Mouse (Mus musculus) E14TG2a.4 (cell line): ENCODE data around the gene Rundc1.

Experiments used
- CTCF ChIP-seq: conservative IDR thresholded peaks from 2 replicates; pipeline ENCODE4 v1.5.1; 2014; ENCODE audit warnings: low read length
- NANOG ChIP-seq: IDR thresholded peaks from 2 replicates; pipeline ENCODE4 v1.6.1; 2014; ENCODE audit warnings: borderline replicate concordance, low read length, mixed read lengths

DNA sequence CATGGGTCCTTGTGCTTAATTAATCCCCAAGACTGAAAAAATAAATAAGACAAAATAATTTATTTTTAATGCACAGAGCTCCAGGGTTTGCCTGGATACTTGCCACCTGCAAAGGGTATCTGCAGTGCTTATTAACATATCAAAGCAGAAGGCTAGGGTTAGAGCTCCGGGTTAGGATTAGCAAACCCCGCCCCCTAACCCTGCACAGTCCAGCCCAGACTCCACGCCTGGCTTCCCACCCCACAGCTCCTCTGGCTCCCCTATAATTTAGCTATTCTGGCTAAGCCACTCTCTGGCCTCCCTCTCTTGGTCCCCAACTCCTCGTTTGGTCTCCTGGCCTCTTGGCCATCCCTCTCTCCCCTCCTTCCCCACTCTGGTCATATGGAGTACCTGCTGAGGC lies 43.1 kb upstream of the Rundc1 start:
- TF ChIP-seq CTCF (no peak), NANOG (no peak)
